Mouse (Mus musculus): Measurements from ENCODE around the gene Zfp846. TPM values are rescaled to one million over a fixed set of nuclear protein-coding genes. Genes with fewer than 3 reads are reported as not detected.
"Not testable (repeated sequence)": the region's sequence is repeated elsewhere in the genome, so short reads cannot be mapped to it uniquely, and the experiment has no call there.

Zfp846 gene
- total RNA-seq (2021): 10 to 100 TPM in 1 of 2 experiments, 1 to 10 TPM in 1; 8.2 to 12.3 TPM

- peak; percentile 98 for DNase-seq
Observed at GRCm38 (mm10) chr9:20581175-20581634, at the start of gene Zfp846. Zfp846 (plus strand) TSS chr9:20581291.

GRCm38 (mm10) chr9:20534326-20534926, 46.7 kb upstream of the Zfp846 start:
- no peak for DNase-seq

- DNase-seq: no peak
Observed at GRCm38 (mm10) chr9:20536598-20536997, 44.5 kb upstream of the Zfp846 start.

- DNase-seq: no peak
Observed at GRCm38 (mm10) chr9:20543496-20543895, 37.6 kb upstream of the Zfp846 start.

- peak; percentile 87 for DNase-seq
Observed at GRCm38 (mm10) chr9:20544070-20544821, 36.8 kb upstream of the Zfp846 start.

- DNase-seq: peak; percentile 12
Observed at GRCm38 (mm10) chr9:20545151-20545550, 35.9 kb upstream of the Zfp846 start.

GRCm38 (mm10) chr9:20551781-20552275, 29.3 kb upstream of the Zfp846 start:
- DNase-seq: no peak

- DNase-seq: no peak
Observed at GRCm38 (mm10) chr9:20552698-20553097, 28.4 kb upstream of the Zfp846 start.

- DNase-seq: no peak
Observed at GRCm38 (mm10) chr9:20562177-20562576, 18.9 kb upstream of the Zfp846 start.

- DNase-seq: not testable (repeated sequence)
Observed at GRCm38 (mm10) chr9:20565326-20566030, 15.6 kb upstream of the Zfp846 start.

GRCm38 (mm10) chr9:20571060-20571459, 10.0 kb upstream of the Zfp846 start:
- DNase-seq: no peak

- DNase-seq: no peak
Observed at GRCm38 (mm10) chr9:20576591-20576990, 4.5 kb upstream of the Zfp846 start.

GRCm38 (mm10) chr9:20601270-20601669, 20.2 kb downstream of the Zfp846 start:
- no peak for DNase-seq

GRCm38 (mm10) chr9:20606269-20606668, 25.2 kb downstream of the Zfp846 start:
- no peak for DNase-seq

- peak; percentile 84 for DNase-seq
Observed at GRCm38 (mm10) chr9:20607100-20607974, 26.2 kb downstream of the Zfp846 start.

GRCm38 (mm10) chr9:20609831-20610464, 28.9 kb downstream of the Zfp846 start:
- DNase-seq: no peak

- DNase-seq: no peak
Observed at GRCm38 (mm10) chr9:20611976-20612375, 30.9 kb downstream of the Zfp846 start.

GRCm38 (mm10) chr9:20616685-20617084, 35.6 kb downstream of the Zfp846 start:
- DNase-seq: no peak

GRCm38 (mm10) chr9:20631332-20631731, 50.2 kb downstream of the Zfp846 start:
- DNase-seq: no peak

GRCm38 (mm10) chr9:20635676-20636075, 54.6 kb downstream of the Zfp846 start:
- DNase-seq: not testable (repeated sequence)

- DNase-seq: peak; percentile 5
Observed at GRCm38 (mm10) chr9:20636256-20636655, 55.2 kb downstream of the Zfp846 start.

Data from heart, postnatal 4 days (tissue).